Mouse (Mus musculus) splenic B cell, adult 2 months (primary cell): Measurements from ENCODE around the gene Ryr2.
"Not testable (repeated sequence)": the region's sequence is repeated elsewhere in the genome, so short reads cannot be mapped to it uniquely, and the experiment has no call there.

Source experiments
- DNase-seq: peaks from one replicate; pipeline ENCODE4 v3.0.0-alpha.2; 2011; ENCODE audit warnings: low read depth, low spot score
- H3K27me3 ChIP-seq: 2 replicates; pipeline ENCODE4 v1.6.1; 2012; ENCODE audit warnings: mild to moderate bottlenecking, low read length, moderate library complexity, mixed read lengths; ENCODE audit not compliant: control insufficient read depth, poor library complexity, insufficient read depth, severe bottlenecking
- H3K36me3 ChIP-seq: 2 replicates; pipeline ENCODE4 v1.6.1; 2012; ENCODE audit warnings: mild to moderate bottlenecking, low read length, moderate library complexity, mixed read lengths; ENCODE audit not compliant: control insufficient read depth, poor library complexity, insufficient read depth, severe bottlenecking

Gene Ryr2

GRCm38 (mm10) chr13:11809365-11809764, 297.4 kb downstream of the Ryr2 start:
- DNase-seq, H3K27me3 ChIP-seq: not testable (repeated sequence)

GRCm38 (mm10) chr13:11792536-11792935, 314.2 kb downstream of the Ryr2 start:
- DNase-seq = no peak
- H3K27me3 ChIP-seq = no peaks in the 10 kb centered on the region
- H3K36me3 ChIP-seq = no peaks in the 10 kb centered on the region

More at GRCm38 (mm10) chr13:11809365-11809764, 297.4 kb downstream of the Ryr2 start:
- H3K36me3 ChIP-seq = not testable (repeated sequence)

GRCm38 (mm10) chr13:11790536-11790935, 316.2 kb downstream of the Ryr2 start:
- Histone ChIP-seq H3K36me3 (no peaks in the 10 kb centered on the region), H3K27me3 (no peaks in the 10 kb centered on the region)
- no peak for DNase-seq

GRCm38 (mm10) chr13:11782411-11783155, 324.2 kb downstream of the Ryr2 start:
- no peaks in the 10 kb centered on the region for H3K36me3 ChIP-seq
- no peak for DNase-seq
- H3K27me3 ChIP-seq = no peaks in the 10 kb centered on the region

- DNase-seq = no peak
- H3K27me3 ChIP-seq = no peaks in the 10 kb centered on the region
- no peaks in the 10 kb centered on the region for H3K36me3 ChIP-seq
Measured at GRCm38 (mm10) chr13:11781065-11781464, 325.7 kb downstream of the Ryr2 start.

GRCm38 (mm10) chr13:11777726-11778125, 329.0 kb downstream of the Ryr2 start:
- DNase-seq = no peak
- H3K27me3 ChIP-seq = no peaks in the 10 kb centered on the region
- H3K36me3 ChIP-seq = no peaks in the 10 kb centered on the region

GRCm38 (mm10) chr13:11772173-11772572, 334.6 kb downstream of the Ryr2 start:
- no peaks in the 10 kb centered on the region for H3K36me3 ChIP-seq
- no peak for DNase-seq
- H3K27me3 ChIP-seq = no peaks in the 10 kb centered on the region

DNA sequence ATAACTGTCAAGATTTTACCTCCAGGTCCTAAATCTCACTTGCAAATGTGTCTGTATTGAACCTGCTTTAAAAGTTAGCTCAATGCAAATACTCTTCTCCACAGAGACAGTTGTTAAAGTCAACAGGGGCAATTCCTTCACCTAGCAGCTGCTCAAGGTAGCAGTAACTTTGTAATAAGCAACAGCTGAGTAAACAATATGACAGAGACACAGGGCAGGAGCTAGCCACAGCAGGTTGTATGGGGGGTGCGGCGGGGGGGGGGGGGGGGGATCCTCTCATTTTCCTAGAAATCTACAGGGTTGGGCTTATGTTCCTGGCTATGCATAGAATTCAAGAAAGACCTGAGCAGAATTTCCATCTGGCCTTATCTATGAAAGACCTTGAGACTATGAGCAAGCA, 339.8 kb downstream of the Ryr2 start:
- H3K27me3 ChIP-seq = no peaks in the 10 kb centered on the region
- no peaks in the 10 kb centered on the region for H3K36me3 ChIP-seq
- no peak for DNase-seq

DNA sequence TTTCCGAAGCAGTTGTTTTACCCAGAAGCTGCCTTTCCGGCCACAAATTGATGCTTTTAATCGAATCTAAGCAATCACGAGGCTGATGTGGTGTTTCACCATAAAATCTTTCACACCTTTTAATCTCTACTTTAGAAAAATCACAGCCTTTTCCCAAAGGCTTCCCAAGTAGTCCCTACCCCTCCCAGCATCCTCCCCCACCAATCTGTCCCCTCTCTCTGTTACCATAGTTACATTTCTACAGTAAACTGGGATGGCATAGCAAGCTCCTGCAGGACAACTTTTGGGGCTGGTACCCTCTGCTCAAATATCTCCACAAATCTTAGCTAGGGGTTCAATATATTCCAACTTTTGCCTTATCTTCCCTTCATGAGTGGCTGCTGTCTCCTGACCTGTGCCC, 342.8 kb downstream of the Ryr2 start:
- no peak for DNase-seq
- Histone ChIP-seq H3K36me3 (no peaks in the 10 kb centered on the region), H3K27me3 (no peaks in the 10 kb centered on the region)

- no peaks in the 10 kb centered on the region for H3K36me3 ChIP-seq
- no peaks in the 10 kb centered on the region for H3K27me3 ChIP-seq
- DNase-seq = peak; percentile 47
Measured at GRCm38 (mm10) chr13:11763104-11763503, 343.6 kb downstream of the Ryr2 start.

GRCm38 (mm10) chr13:11757894-11758293, 348.9 kb downstream of the Ryr2 start:
- Histone ChIP-seq H3K27me3 (no peaks in the 10 kb centered on the region), H3K36me3 (no peaks in the 10 kb centered on the region)
- no peak for DNase-seq

DNA sequence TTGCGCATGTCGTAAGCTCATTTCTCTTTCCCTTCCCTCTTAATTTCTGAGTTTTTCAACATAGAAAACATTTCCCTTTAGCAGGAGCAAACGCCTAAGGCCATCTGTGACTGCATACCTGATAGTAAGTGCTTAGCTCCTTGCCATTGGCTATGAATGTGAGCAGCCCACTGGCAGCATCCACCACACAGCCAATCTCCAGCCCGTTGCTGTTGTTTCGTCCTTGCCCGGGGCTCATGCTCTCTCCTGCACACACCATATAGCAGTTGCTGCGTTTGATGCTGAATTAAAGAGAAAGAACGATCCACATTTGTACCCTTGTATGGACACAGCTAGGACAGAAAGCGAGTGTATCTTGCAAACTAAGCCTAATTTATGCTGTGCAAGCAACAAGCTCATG, 361.3 kb downstream of the Ryr2 start:
- H3K36me3 ChIP-seq = no peaks in the 10 kb centered on the region
- no peaks in the 10 kb centered on the region for H3K27me3 ChIP-seq
- DNase-seq = no peak

GRCm38 (mm10) chr13:11738211-11738610, 368.5 kb downstream of the Ryr2 start:
- peak; percentile 0 for DNase-seq
- Histone ChIP-seq H3K27me3 (no peaks in the 10 kb centered on the region), H3K36me3 (no peaks in the 10 kb centered on the region)

- Histone ChIP-seq H3K36me3 (no peaks in the 10 kb centered on the region), H3K27me3 (no peaks in the 10 kb centered on the region)
- no peak for DNase-seq
Measured at GRCm38 (mm10) chr13:11716216-11716615, 390.5 kb downstream of the Ryr2 start.

DNA sequence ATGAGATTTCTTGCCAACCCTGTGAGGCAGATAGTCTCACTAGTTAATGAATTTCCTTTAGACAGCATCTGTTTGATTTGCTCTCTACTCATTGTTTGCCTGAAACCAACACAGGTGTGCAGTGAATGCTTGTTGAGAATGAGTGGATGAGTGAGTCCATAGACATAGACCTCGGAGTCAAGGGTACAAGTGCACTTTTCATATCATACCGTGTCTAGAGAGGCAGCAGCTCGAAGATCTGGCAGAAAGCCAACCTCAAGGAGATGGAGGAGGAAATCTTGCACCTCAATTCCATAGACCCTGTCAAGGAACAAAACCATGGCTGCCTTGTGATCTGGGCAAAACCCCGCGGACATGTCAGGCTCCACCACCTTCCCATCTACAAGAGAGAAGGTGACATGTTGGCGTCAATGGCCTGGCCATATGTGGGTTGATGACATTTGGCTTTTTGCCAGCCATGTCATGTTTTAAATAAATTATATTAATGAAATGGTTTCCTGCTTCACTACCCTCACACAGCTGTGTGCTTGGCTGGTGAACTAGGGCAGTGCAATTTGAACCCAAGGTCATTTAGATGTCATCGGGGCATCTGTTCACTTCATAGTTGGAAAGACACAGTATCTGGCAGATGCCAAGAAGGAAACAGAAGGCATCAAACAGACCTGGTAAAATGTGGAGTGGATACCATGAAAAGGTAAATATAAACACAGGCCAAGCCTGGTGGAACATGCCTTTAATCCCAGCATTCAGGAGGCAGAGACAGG, 396.9 kb downstream of the Ryr2 start:
- no peaks in the 10 kb centered on the region for H3K27me3 ChIP-seq
- no peak for DNase-seq
- H3K36me3 ChIP-seq = no peaks in the 10 kb centered on the region
